Mouse (Mus musculus) embryonic facial prominence, embryonic 11.5 days (tissue): ENCODE measurements around the gene Hectd4. TPM values are rescaled to one million over a fixed set of nuclear protein-coding genes. Genes with fewer than 3 reads are reported as not detected.
"Not testable (repeated sequence)": the region's sequence is repeated elsewhere in the genome, so short reads cannot be mapped to it uniquely, and the experiment has no call there.

Experiments
- ATAC-seq: fragments of 200-750 bp; cut with Nextera tagmentation; replicated peaks from 2 replicates; pipeline ENCODE4 v1.8.0; 2017; ENCODE audit warnings: low read depth; ENCODE audit not compliant: insufficient number of reproducible peaks, low FRiP score, low TSS enrichment
- DNase-seq: peaks from one replicate; pipeline ENCODE4 v3.0.0-alpha.2; 2015; ENCODE audit warnings: low spot score
- H3K27ac ChIP-seq: fragments of 300-500 bp; sonication (generic); replicated peaks from 2 replicates; pipeline ENCODE4 v1.5.1; 2014; ENCODE audit warnings: mild to moderate bottlenecking, low read depth, low read length, control low read depth
- H3K27me3 ChIP-seq: fragments of 300-500 bp; sonication (generic); 2 replicates; pipeline ENCODE4 v1.6.1; 2014; ENCODE audit warnings: mild to moderate bottlenecking, low read length, moderate library complexity, mixed read lengths; ENCODE audit not compliant: control insufficient read depth, insufficient read depth
- H3K36me3 ChIP-seq: fragments of 300-500 bp; sonication (generic); replicated peaks from 2 replicates; pipeline ENCODE4 v1.6.1; 2014; ENCODE audit warnings: low read depth, mild to moderate bottlenecking, low read length, moderate library complexity, mixed read lengths; ENCODE audit not compliant: control insufficient read depth, insufficient read depth
- H3K4me1 ChIP-seq: fragments of 300-500 bp; sonication (generic); 2 replicates; pipeline ENCODE4 v1.6.1; 2014; ENCODE audit warnings: low read length, mixed read lengths; ENCODE audit not compliant: control insufficient read depth, insufficient read depth
- H3K4me2 ChIP-seq: fragments of 300-500 bp; sonication (generic); 2 replicates; pipeline ENCODE4 v1.6.1; 2014; ENCODE audit warnings: low read depth, mild to moderate bottlenecking, control low read depth, low read length, moderate library complexity
- H3K4me3 ChIP-seq: fragments of 300-500 bp; sonication (generic); 2 replicates; pipeline ENCODE4 v1.5.1; 2014; ENCODE audit warnings: low read depth, low read length, control low read depth
- H3K9ac ChIP-seq: fragments of 300-500 bp; sonication (generic); replicated peaks from 2 replicates; pipeline ENCODE4 v1.6.1; 2014; ENCODE audit warnings: mild to moderate bottlenecking, control low read depth, low read length
- H3K9me3 ChIP-seq: fragments of 300-500 bp; sonication (generic); replicated peaks from 2 replicates; pipeline ENCODE4 v1.6.1; 2016; ENCODE audit warnings: mild to moderate bottlenecking, low read length, inconsistent platforms, mixed read lengths; ENCODE audit not compliant: control insufficient read depth
- WGBS: fragments of 180-500 bp; shearing (Covaris S2); extraction: QIAGEN DNeasy Blood & Tissue Kit; methylation state at CpG from one replicate; pipeline ENCODE4 v1.1.7; 2014; 5-methylcytosine and 5-hydroxymethylcytosine counted together
- polyA plus RNA-seq: library from polyadenylated mRNA; unstranded; fragments of >200 nt; fragmentation: Nextera tagmentation; extraction: Ambion mirVana; gene quantifications from 2 replicates; pipeline ENCODE4 v1.2.1, GENCODE M21; 2014

Gene Hectd4
- polyA plus RNA-seq, 1 experiment from 2014 or later: 5.7 TPM

DNA sequence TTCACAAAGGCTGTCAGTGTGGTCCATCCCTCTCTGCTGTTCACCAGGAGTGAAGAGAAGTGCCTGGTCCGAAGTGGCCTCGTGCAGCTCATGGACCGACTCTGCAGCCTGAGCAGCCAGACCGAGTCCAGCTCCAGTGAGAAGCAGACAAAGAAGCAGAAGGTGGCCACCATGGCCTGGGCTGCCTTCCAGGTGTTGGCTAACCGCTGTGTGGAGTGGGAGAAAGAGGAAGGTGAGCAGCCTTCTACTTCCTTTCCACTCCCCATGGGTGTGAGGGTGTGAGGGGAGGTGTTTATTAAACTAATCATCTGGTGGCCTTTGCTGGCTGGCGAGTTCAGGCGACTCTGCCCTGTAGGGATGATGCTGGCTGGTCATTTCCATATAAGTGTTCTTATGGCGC lies 91.6 kb downstream of the Hectd4 start:
- no peak overlapping the region for H3K4me3 ChIP-seq
- H3K9ac ChIP-seq: no peak overlapping the region
- peaks cover 23% of the 10 kb centered on the region for H3K36me3 ChIP-seq

GRCm38 (mm10) chr5:121313764-121314474 lies 93.9 kb downstream of the Hectd4 start:
- peaks cover 15% of the 10 kb centered on the region for H3K36me3 ChIP-seq

More for the DNA sequence above, 91.6 kb downstream of the Hectd4 start:
- no peaks in the 10 kb centered on the region for H3K27me3 ChIP-seq
- ATAC-seq (no peak), DNase-seq (no peak)
- H3K4me2 ChIP-seq: no peak overlapping the region
- no peak overlapping the region for H3K27ac ChIP-seq
- H3K4me1 ChIP-seq: no peaks in the 10 kb centered on the region
- H3K9me3 ChIP-seq: no peaks in the 10 kb centered on the region
- WGBS: 89% methylated on average over 8 of the region's 8 CpGs

DNA sequence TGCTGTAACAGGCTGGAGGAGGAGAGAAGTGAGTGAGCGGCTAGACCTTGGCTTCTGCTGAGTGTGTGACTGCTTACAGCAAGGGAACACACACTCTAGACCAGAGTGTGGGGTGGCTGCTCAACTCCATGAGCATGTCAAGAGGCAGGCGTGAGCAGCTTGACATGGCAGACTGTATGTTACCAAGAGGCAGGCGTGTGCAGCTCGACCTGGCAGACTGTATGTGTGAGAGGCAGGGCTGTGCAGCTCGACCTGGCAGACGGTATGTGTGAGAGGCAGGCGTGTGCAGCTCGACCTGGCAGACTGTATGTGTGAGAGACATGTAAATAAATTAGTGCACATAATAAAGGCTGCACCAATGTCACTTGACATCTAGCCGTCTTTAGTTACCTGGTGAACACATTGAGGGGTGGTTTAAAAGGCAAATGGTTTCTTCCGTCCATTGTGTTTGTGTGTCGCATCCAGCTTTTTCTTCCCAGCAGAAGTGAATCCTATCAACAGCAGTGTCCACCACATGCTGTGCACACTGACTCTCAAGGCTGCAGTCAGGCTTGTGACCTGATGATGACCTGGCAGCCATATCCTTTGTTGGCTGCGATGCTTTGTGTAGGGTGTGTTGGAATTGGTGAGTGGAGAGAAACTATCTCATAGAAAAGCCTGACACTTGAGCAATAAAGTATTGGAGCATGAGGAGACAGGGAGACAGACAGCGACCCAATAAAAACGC lies 106.2 kb downstream of the Hectd4 start:
- no peak for ATAC-seq
- H3K4me3 ChIP-seq: no peak overlapping the region
- H3K9ac ChIP-seq: no peak overlapping the region
- H3K27me3 ChIP-seq: no peaks in the 10 kb centered on the region
- WGBS: 88% methylated on average over 14 of the region's 14 CpGs
- no peak overlapping the region for H3K4me2 ChIP-seq
- H3K27ac ChIP-seq: no peak overlapping the region
- peaks cover 12% of the 10 kb centered on the region for H3K36me3 ChIP-seq
- H3K4me1 ChIP-seq: no peaks in the 10 kb centered on the region
- no peak for DNase-seq
- H3K9me3 ChIP-seq: no peaks in the 10 kb centered on the region

More at GRCm38 (mm10) chr5:121313764-121314474, 93.9 kb downstream of the Hectd4 start:
- Histone ChIP-seq H3K27me3 (no peaks in the 10 kb centered on the region), H3K4me1 (no peaks in the 10 kb centered on the region), H3K9ac (no peak overlapping the region), H3K27ac (no peak overlapping the region), H3K9me3 (no peaks in the 10 kb centered on the region), H3K4me3 (no peak overlapping the region), H3K4me2 (no peak overlapping the region)
- WGBS: 92% methylated on average over 10 of the region's 10 CpGs
- DNase-seq (no peak), ATAC-seq (no peak)

- Histone ChIP-seq H3K27me3 (no peaks in the 10 kb centered on the region), H3K4me2 (peak overlapping the region; percentile 10; the same call in 1 of the 2 replicates), H3K4me3 (peak overlapping the region; percentile 8; the same call in 1 of the 2 replicates), H3K36me3 (peaks cover 14% of the 10 kb centered on the region), H3K4me1 (no peaks in the 10 kb centered on the region), H3K9ac (peak overlapping the region; percentile 34), H3K9me3 (no peaks in the 10 kb centered on the region), H3K27ac (no peak overlapping the region)
- WGBS: 85% methylated on average over 11 of the region's 11 CpGs
- ATAC-seq (no peak), DNase-seq (no peak)
These were observed 109.5 kb downstream of the Hectd4 start for GRCm38 (mm10) chr5:121329333-121330058.

- H3K4me2 ChIP-seq, ATAC-seq, H3K9me3 ChIP-seq, DNase-seq, H3K4me1 ChIP-seq, H3K4me3 ChIP-seq, H3K27me3 ChIP-seq, H3K27ac ChIP-seq: not testable (repeated sequence)
- H3K9ac ChIP-seq: peak overlapping the region; percentile 22
- WGBS: 73% methylated on average over 10 of the region's 19 CpGs
- peaks cover 12% of the 10 kb centered on the region for H3K36me3 ChIP-seq
These were observed 110.3 kb downstream of the Hectd4 start for GRCm38 (mm10) chr5:121330154-121330816.

- ATAC-seq: no peak
- H3K27me3 ChIP-seq: no peaks in the 10 kb centered on the region
- DNase-seq: no peak
- no peaks in the 10 kb centered on the region for H3K9me3 ChIP-seq
- H3K27ac ChIP-seq: no peak overlapping the region
- 97% methylated on average over 10 of the region's 10 CpGs for WGBS
- no peak overlapping the region for H3K9ac ChIP-seq
- H3K4me2 ChIP-seq: no peak overlapping the region
- H3K4me3 ChIP-seq: no peak overlapping the region
- H3K4me1 ChIP-seq: no peaks in the 10 kb centered on the region
- H3K36me3 ChIP-seq: peaks cover 12% of the 10 kb centered on the region
These were observed 111.7 kb downstream of the Hectd4 start for GRCm38 (mm10) chr5:121331731-121332130.

DNA sequence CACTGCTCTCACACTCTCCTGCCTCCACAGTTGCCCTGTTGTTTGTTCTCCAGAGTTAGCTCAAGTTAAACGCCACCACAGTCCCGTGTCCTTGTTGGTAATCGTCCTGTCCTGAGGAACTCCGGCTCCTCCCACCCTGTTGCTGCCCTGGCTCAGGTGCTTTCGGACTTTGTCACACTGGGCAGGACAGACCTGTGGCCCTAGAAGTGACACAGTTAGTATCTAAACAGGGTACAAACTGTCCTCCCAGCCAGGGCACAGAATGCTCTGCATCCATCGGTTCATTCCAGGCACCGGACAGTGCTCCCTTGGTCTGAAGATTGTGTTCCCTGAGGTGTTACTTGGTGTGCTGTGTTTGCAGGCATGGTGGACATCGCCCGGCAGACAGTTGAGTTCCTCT lies 114.0 kb downstream of the Hectd4 start:
- ATAC-seq: no peak
- H3K36me3 ChIP-seq: peaks cover 15% of the 10 kb centered on the region
- H3K9ac ChIP-seq: no peak overlapping the region
- H3K27me3 ChIP-seq: no peaks in the 10 kb centered on the region
- H3K27ac ChIP-seq: no peak overlapping the region
- no peaks in the 10 kb centered on the region for H3K4me1 ChIP-seq
- no peak overlapping the region for H3K4me3 ChIP-seq
- DNase-seq: no peak
- H3K9me3 ChIP-seq: no peaks in the 10 kb centered on the region
- H3K4me2 ChIP-seq: no peak overlapping the region
- WGBS: 91% methylated on average over 9 of the region's 9 CpGs
